Mouse (Mus musculus) heart, adult 2 months (tissue): ENCODE results near the gene Ovca2. TPM values are rescaled to one million over a fixed set of nuclear protein-coding genes. Genes with fewer than 3 reads are reported as not detected.
A peak's percentile ranks its signal among the peaks of the same experiment; 100 is the strongest.

ENCODE experiments used
- DNase-seq, 2 experiments: peaks; one replicate each; pipeline ENCODE4 v3.0.0; 2021
- H3K27ac ChIP-seq: fragments of 200-600 bp; 2 replicates; pipeline ENCODE4 v1.8.1; 2022
- H3K27me3 ChIP-seq: fragments of 200-500 bp; 2 replicates; pipeline ENCODE4 v1.6.1; 2012; ENCODE audit warnings: mild to moderate bottlenecking, low read length, inconsistent platforms, mixed read lengths; ENCODE audit not compliant: control insufficient read depth, insufficient read depth
- H3K36me3 ChIP-seq: fragments of 200-500 bp; 2 replicates; pipeline ENCODE4 v1.6.1; 2012; ENCODE audit warnings: low read length, inconsistent platforms; ENCODE audit not compliant: control insufficient read depth, insufficient read depth
- H3K4me1 ChIP-seq: fragments of 200-500 bp; 2 replicates; pipeline ENCODE4 v1.6.1; 2011; ENCODE audit warnings: low read length; ENCODE audit not compliant: control insufficient read depth, insufficient read depth
- H3K4me3 ChIP-seq: fragments of 200-600 bp; 2 replicates; pipeline ENCODE4 v1.8.1; 2022
- H3K79me2 ChIP-seq: fragments of 200-500 bp; replicated peaks from 2 replicates; pipeline ENCODE4 v1.6.1; 2012; ENCODE audit warnings: mild to moderate bottlenecking, inconsistent platforms, low read length, moderate library complexity, mixed read lengths; ENCODE audit not compliant: control insufficient read depth, insufficient read depth
- H3K9ac ChIP-seq: fragments of 200-500 bp; 2 replicates; pipeline ENCODE4 v1.6.1; 2012; ENCODE audit warnings: low read depth, mild to moderate bottlenecking, control low read depth, inconsistent platforms, low read length, mixed read lengths
- CTCF ChIP-seq: fragments of 200-600 bp; IDR thresholded peaks from 2 replicates; pipeline ENCODE4 v1.8.1; 2022; ENCODE audit warnings: antibody characterized with exemption, mild to moderate bottlenecking, moderate library complexity
- EP300 ChIP-seq: fragments of 200-500 bp; IDR thresholded peaks from 2 replicates; pipeline ENCODE4 v1.6.1; 2011; ENCODE audit warnings: low read depth, low read length, control low read depth; ENCODE audit not compliant: insufficient read depth
- POLR2A ChIP-seq: fragments of 200-500 bp; IDR thresholded peaks from 2 replicates; pipeline ENCODE4 v1.6.1; 2011; ENCODE audit warnings: mild to moderate bottlenecking, low read depth, low read length, control low read depth; ENCODE audit not compliant: insufficient read depth
- WGBS: fragments of 180-500 bp; shearing (Covaris S2); methylation state at CpG from one replicate; pipeline ENCODE4 v1.1.7; 2018; 5-methylcytosine and 5-hydroxymethylcytosine counted together
- intact Hi-C: fragments of 180-260 bp; cut with DNase I; formaldehyde crosslinking; loops from one replicate; pipeline ENCODE4 v1.15.1; 2025
- polyA plus RNA-seq: library from polyadenylated mRNA; depleted of rRNA; stranded (reverse); fragments of >200 nt; gene quantifications from 2 replicates; pipeline ENCODE4 v1.2.3, GENCODE M21; 2012
- total RNA-seq, 2 experiments: library from RNA; stranded (reverse); gene quantifications; 2 replicates each; pipeline ENCODE4 v1.2.3; 2021

The Ovca2 gene
- total and polyA plus RNA-seq, 3 experiments = 5.7 to 11.1 (median 6.1) TPM

DNA sequence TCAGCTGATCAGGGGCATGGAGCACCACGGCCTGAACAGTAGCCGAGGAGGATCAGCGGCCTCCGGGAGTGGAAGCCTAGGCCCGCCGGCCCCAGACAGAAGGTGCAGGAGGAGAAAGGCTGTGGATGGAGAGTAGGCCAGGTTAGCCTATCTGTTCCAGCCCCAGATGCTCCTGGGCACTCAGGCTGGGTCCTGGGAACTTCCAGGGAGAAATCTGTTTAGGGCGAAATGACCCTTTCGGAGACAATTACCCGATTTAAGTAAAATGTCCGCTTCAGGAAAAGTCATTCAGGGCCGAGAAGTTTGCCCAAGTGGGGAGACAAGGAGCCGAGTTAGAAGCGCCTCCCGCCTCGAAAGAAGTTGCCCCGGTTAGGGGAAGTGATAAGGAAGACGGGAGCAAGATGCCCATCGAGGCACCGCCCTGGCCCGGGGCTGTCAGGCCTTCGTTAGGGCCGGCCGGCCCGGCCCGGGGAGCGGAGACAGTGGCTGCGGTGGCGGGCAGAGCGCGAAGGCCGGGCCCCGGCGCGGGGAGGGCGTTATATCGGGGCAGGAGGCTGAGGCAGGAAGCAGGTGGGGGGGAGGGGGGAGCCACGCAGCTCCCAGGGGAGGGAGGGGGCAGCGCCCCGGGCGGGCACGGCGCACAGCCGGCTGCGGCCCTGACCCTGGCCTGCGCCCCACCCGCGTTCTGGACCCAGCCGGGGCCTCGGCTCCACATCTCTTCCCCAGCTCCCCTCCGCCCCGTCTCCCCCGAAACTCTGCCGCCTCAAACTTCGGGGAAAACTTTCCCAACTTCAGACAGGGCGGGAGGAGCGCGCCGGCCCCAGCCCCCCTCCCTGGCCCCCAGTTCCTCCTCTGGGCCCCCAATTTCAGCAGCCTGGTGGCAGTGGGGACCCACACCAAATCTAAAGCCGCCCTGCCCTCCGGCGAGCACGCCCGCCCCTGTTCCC is 10.7 kb downstream of the Ovca2 start:
- H3K27me3 ChIP-seq = no peaks in the 10 kb centered on the region
- no peaks in the 10 kb centered on the region; the same call in 1 of the 2 replicates for H3K79me2 ChIP-seq
- peak; percentile 81 to 83 for DNase-seq
- peak overlapping the region; percentile 96 for H3K27ac ChIP-seq
- H3K9ac ChIP-seq = peak overlapping the region; percentile 85
- WGBS = 15% methylated on average over 63 of the region's 63 CpGs
- peaks cover 17% of the 10 kb centered on the region for H3K4me1 ChIP-seq
- TF ChIP-seq POLR2A = peak; percentile 73
- TF ChIP-seq EP300 = no peak
- TF ChIP-seq CTCF = no peak
- H3K36me3 ChIP-seq = peaks cover 9% of the 10 kb centered on the region
- intact Hi-C loops = loop anchor here (2.0 to 10.0 kb wide), 2 partner anchors 29 to 333 kb away; partner anchors contain the start of gene Mnt
- peak overlapping the region; percentile 65 for H3K4me3 ChIP-seq

GRCm38 (mm10) chr11:75166861-75167642 is 11.6 kb downstream of the Ovca2 start:
- intact Hi-C loops = loop anchor here (10.0 kb wide), 1 partner anchor 332 kb away; the partner anchor contains the start of gene Mnt
- H3K27ac ChIP-seq = peak overlapping the region; percentile 96
- no peak for TF ChIP-seq EP300
- TF ChIP-seq CTCF = peak; percentile 20; the same call in 1 of the 2 replicates
- peak overlapping the region; percentile 85 for H3K9ac ChIP-seq
- peak overlapping the region; percentile 65 for H3K4me3 ChIP-seq
- peaks cover 20% of the 10 kb centered on the region for H3K4me1 ChIP-seq
- WGBS = 4% methylated on average over 68 of the region's 68 CpGs
- peak; percentile 73 to 79 for DNase-seq
- H3K36me3 ChIP-seq = peaks cover 9% of the 10 kb centered on the region
- H3K79me2 ChIP-seq = no peaks in the 10 kb centered on the region; the same call in 1 of the 2 replicates
- H3K27me3 ChIP-seq = no peaks in the 10 kb centered on the region

GRCm38 (mm10) chr11:75166193-75166842 is 12.3 kb downstream of the Ovca2 start:
- peaks cover 20% of the 10 kb centered on the region for H3K4me1 ChIP-seq
- no peaks in the 10 kb centered on the region; the same call in 1 of the 2 replicates for H3K79me2 ChIP-seq
- intact Hi-C loops = loop anchor here (10.0 kb wide), 1 partner anchor 332 kb away; the partner anchor contains the start of gene Mnt
- peak overlapping the region; percentile 85 for H3K9ac ChIP-seq
- H3K36me3 ChIP-seq = peaks cover 9% of the 10 kb centered on the region
- no peaks in the 10 kb centered on the region for H3K27me3 ChIP-seq
- peak; percentile 59 to 77 for DNase-seq
- peak overlapping the region; percentile 96 for H3K27ac ChIP-seq
- WGBS = 12% methylated on average over 55 of the region's 55 CpGs
- H3K4me3 ChIP-seq = peak overlapping the region; percentile 65
- no peak for TF ChIP-seq EP300
- no peak for TF ChIP-seq POLR2A
- no peak for TF ChIP-seq CTCF

DNA sequence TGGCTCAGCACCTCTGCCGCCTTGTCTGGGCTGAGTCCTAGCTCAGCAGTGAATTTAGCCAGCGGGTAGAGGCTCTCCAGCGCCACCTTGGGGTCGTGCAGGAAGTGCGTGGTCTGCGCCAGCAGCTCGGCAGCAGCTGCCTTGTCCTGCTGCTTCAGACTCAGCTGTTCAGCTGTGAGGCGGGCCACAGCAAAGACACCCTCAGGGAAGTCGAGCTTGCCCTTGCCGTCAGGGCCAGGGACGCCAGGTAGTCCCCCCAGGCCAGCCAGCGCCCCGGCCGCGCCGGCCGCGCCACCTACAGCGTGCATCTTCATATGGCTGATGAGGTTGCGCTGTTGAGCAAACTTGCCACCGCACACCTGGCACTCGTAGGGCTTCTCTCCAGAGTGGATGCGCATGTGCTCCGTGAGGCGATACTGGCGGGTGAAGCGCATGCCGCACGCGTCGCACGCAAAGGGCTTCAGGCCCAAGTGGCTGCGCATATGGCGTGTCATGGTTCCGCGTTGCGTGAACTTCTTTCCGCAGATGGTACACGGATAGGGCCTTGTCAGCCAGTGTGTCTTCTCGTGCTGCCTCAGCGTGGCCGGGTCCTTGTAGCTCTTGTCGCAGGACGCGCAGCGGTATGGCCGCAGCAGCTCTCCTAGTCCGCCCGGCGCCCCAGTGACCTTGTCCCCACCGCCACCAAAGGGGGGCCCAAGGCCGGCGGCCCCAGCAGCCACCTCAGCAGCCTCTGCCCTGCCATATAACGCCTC is 13.0 kb downstream of the Ovca2 start:
- 8% methylated on average over 54 of the region's 54 CpGs for WGBS
- H3K79me2 ChIP-seq = no peaks in the 10 kb centered on the region; the same call in 1 of the 2 replicates
- no peaks in the 10 kb centered on the region for H3K27me3 ChIP-seq
- peak; percentile 89 to 93 for DNase-seq
- H3K36me3 ChIP-seq = peaks cover 9% of the 10 kb centered on the region
- intact Hi-C loops = loop anchor here (2.0 to 10.0 kb wide), 2 partner anchors 113 to 331 kb away; partner anchors contain the start of gene Mnt
- peak; percentile 25; the same call in 1 of the 2 replicates for TF ChIP-seq POLR2A
- peak; percentile 99 for TF ChIP-seq CTCF
- TF ChIP-seq EP300 = peak; percentile 71; the same call in 1 of the 2 replicates
- H3K4me3 ChIP-seq = peak overlapping the region; percentile 65
- peak overlapping the region; percentile 96 for H3K27ac ChIP-seq
- H3K9ac ChIP-seq = peak overlapping the region; percentile 85
- peaks cover 17% of the 10 kb centered on the region for H3K4me1 ChIP-seq

DNA sequence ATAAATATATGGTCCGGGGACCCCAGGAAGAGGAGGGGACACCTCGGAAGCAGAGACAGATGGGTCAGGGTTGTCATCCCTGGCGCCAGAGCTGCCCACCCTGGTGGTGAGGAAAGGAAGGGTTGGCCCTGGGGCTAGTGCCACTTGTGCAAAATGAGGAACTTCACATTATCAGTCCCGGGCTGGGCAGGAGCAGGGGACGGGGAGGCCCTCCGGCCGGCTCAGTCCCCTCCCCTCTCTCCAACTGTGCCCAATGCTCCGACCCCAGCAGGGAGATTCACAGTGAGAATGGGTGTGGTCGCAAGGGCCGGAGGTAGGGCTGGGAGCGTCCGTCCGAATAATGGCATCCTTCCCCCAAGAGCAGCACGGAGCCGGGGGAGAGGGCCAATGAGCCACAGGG is 13.9 kb downstream of the Ovca2 start:
- intact Hi-C loops = loop anchor here (2.0 to 10.0 kb wide), 2 partner anchors 112 to 330 kb away; partner anchors contain the start of gene Mnt
- TF ChIP-seq POLR2A (0 out of 2 replicates have a peak, but pooled peaks have one; percentile 10), EP300 (0 out of 2 replicates have a peak, but pooled peaks have one; percentile 9), CTCF (peak; percentile 31)
- Histone ChIP-seq H3K79me2 (no peaks in the 10 kb centered on the region; the same call in 1 of the 2 replicates), H3K4me3 (peak overlapping the region; percentile 65), H3K27ac (peak overlapping the region; percentile 96), H3K36me3 (peaks cover 9% of the 10 kb centered on the region), H3K9ac (peak overlapping the region; percentile 72), H3K4me1 (peaks cover 17% of the 10 kb centered on the region), H3K27me3 (no peaks in the 10 kb centered on the region)
- WGBS = 28% methylated on average over 15 of the region's 15 CpGs
- peak in 1 of 2 experiments; percentile 61 for DNase-seq
